Mouse (Mus musculus): ENCODE results near the gene Slc17a2. TPM values are rescaled to one million over a fixed set of nuclear protein-coding genes. Genes with fewer than 3 reads are reported as not detected.
"Not testable (repeated sequence)": the region's sequence is repeated elsewhere in the genome, so short reads cannot be mapped to it uniquely, and the experiment has no call there.

The Slc17a2 gene
- polyA plus RNA-seq, 1 experiment from 2014 or later = not detected

GRCm38 (mm10) chr13:23764324-23765171 lies 42.2 kb upstream of the Slc17a2 start:
- Histone ChIP-seq H3K4me1 (replicated peaks) (peaks cover 41% of the 10 kb centered on the region), H3K27me3 (ENCODE audit: insufficient read depth, poor library complexity, severe bottlenecking) (no peaks in the 10 kb centered on the region), H3K27ac (peak overlapping the region; percentile 94), H3K36me3 (no peaks in the 10 kb centered on the region), H3K9me3 (no peaks in the 10 kb centered on the region), H3K4me3 (peak overlapping the region; percentile 66)
- WGBS = 34% methylated on average over 12 of the region's 12 CpGs
- DNase-seq (ENCODE audit: low spot score) = peak; percentile 47

- Histone ChIP-seq H3K27ac (0 out of 2 replicates have a peak overlapping the region, but pooled peaks have one; percentile 94), H3K27me3 (ENCODE audit: insufficient read depth, poor library complexity, severe bottlenecking) (no peaks in the 10 kb centered on the region), H3K9me3 (no peaks in the 10 kb centered on the region), H3K36me3 (no peaks in the 10 kb centered on the region), H3K4me3 (peak overlapping the region; percentile 66; the same call in 1 of the 2 replicates), H3K4me1 (replicated peaks) (peaks cover 35% of the 10 kb centered on the region)
- no peak for DNase-seq (ENCODE audit: low spot score)
- 71% methylated on average over 1 of the region's 1 CpGs for WGBS
Observed at GRCm38 (mm10) chr13:23765172-23765513, 41.6 kb upstream of the Slc17a2 start.

- Histone ChIP-seq H3K27me3 (ENCODE audit: insufficient read depth, poor library complexity, severe bottlenecking) (no peaks in the 10 kb centered on the region), H3K4me1 (replicated peaks) (peaks cover 29% of the 10 kb centered on the region), H3K4me3 (no peak overlapping the region), H3K27ac (no peak overlapping the region), H3K9me3 (no peaks in the 10 kb centered on the region), H3K36me3 (no peaks in the 10 kb centered on the region)
- DNase-seq (ENCODE audit: low spot score) = no peak
Observed at GRCm38 (mm10) chr13:23766772-23767171, 40.0 kb upstream of the Slc17a2 start.

- Histone ChIP-seq H3K4me3 (no peak overlapping the region), H3K36me3 (no peaks in the 10 kb centered on the region), H3K4me1 (replicated peaks) (peaks cover 30% of the 10 kb centered on the region), H3K27ac (no peak overlapping the region), H3K27me3 (ENCODE audit: insufficient read depth, poor library complexity, severe bottlenecking) (no peaks in the 10 kb centered on the region), H3K9me3 (no peaks in the 10 kb centered on the region)
- no peak for DNase-seq (ENCODE audit: low spot score)
- WGBS = 61% methylated on average over 5 of the region's 5 CpGs
Observed at GRCm38 (mm10) chr13:23768834-23769397, 37.9 kb upstream of the Slc17a2 start.

- H3K4me3 ChIP-seq; H3K27ac ChIP-seq; H3K27me3 ChIP-seq (ENCODE audit: insufficient read depth, poor library complexity, severe bottlenecking); DNase-seq (ENCODE audit: low spot score); H3K9me3 ChIP-seq; H3K36me3 ChIP-seq: not testable (repeated sequence)
- peaks cover 23% of the 10 kb centered on the region for H3K4me1 ChIP-seq (replicated peaks)
- WGBS = 92% methylated on average over 2 of the region's 2 CpGs
Observed at GRCm38 (mm10) chr13:23769613-23770012, 37.2 kb upstream of the Slc17a2 start, which contains the start of gene Trim38. TSS of gene Trim38 (plus strand) at chr13:23769913.

GRCm38 (mm10) chr13:23772561-23773313 lies 34.1 kb upstream of the Slc17a2 start:
- peak overlapping the region; percentile 28 for H3K4me3 ChIP-seq
- DNase-seq (ENCODE audit: low spot score) = peak; percentile 71
- H3K27ac ChIP-seq = peak overlapping the region; percentile 53
- H3K27me3 ChIP-seq (ENCODE audit: insufficient read depth, poor library complexity, severe bottlenecking) = no peaks in the 10 kb centered on the region
- whole genome bisulfite sequencing = 24% methylated on average over 21 of the region's 21 CpGs
- peaks cover 19% of the 10 kb centered on the region for H3K4me1 ChIP-seq (replicated peaks)
- no peaks in the 10 kb centered on the region for H3K9me3 ChIP-seq
- no peaks in the 10 kb centered on the region for H3K36me3 ChIP-seq

- no peak overlapping the region for H3K4me3 ChIP-seq
- H3K27me3 ChIP-seq (ENCODE audit: insufficient read depth, poor library complexity, severe bottlenecking) = no peaks in the 10 kb centered on the region
- 93% methylated on average over 7 of the region's 7 CpGs for WGBS
- H3K9me3 ChIP-seq = no peaks in the 10 kb centered on the region
- H3K36me3 ChIP-seq = no peaks in the 10 kb centered on the region
- no peak for DNase-seq (ENCODE audit: low spot score)
- no peak overlapping the region for H3K27ac ChIP-seq
- 0 out of 2 replicates have a peak, but pooled peaks cover 2% of the 10 kb centered on the region for H3K4me1 ChIP-seq (replicated peaks)
Observed at GRCm38 (mm10) chr13:23778339-23778738, 28.5 kb upstream of the Slc17a2 start.

GRCm38 (mm10) chr13:23779025-23779424 lies 27.8 kb upstream of the Slc17a2 start:
- WGBS = 85% methylated on average over 4 of the region's 4 CpGs
- no peak for DNase-seq (ENCODE audit: low spot score)
- H3K36me3 ChIP-seq = no peaks in the 10 kb centered on the region
- H3K27me3 ChIP-seq (ENCODE audit: insufficient read depth, poor library complexity, severe bottlenecking) = no peaks in the 10 kb centered on the region
- H3K9me3 ChIP-seq = no peaks in the 10 kb centered on the region
- H3K4me3 ChIP-seq = no peak overlapping the region
- no peaks in the 10 kb centered on the region for H3K4me1 ChIP-seq (replicated peaks)
- H3K27ac ChIP-seq = no peak overlapping the region

GRCm38 (mm10) chr13:23792520-23792919 lies 14.3 kb upstream of the Slc17a2 start:
- Histone ChIP-seq H3K4me3 (no peak overlapping the region), H3K36me3 (no peaks in the 10 kb centered on the region), H3K27me3 (ENCODE audit: insufficient read depth, poor library complexity, severe bottlenecking) (no peaks in the 10 kb centered on the region), H3K9me3 (no peaks in the 10 kb centered on the region), H3K27ac (no peak overlapping the region), H3K4me1 (replicated peaks) (no peaks in the 10 kb centered on the region)
- DNase-seq (ENCODE audit: low spot score) = no peak
- WGBS = 43% methylated on average over 2 of the region's 2 CpGs

GRCm38 (mm10) chr13:23799405-23799804 lies 7.4 kb upstream of the Slc17a2 start:
- Histone ChIP-seq H3K4me3 (no peak overlapping the region), H3K4me1 (replicated peaks) (no peaks in the 10 kb centered on the region), H3K9me3 (no peaks in the 10 kb centered on the region), H3K27me3 (ENCODE audit: insufficient read depth, poor library complexity, severe bottlenecking) (no peaks in the 10 kb centered on the region), H3K36me3 (no peaks in the 10 kb centered on the region), H3K27ac (no peak overlapping the region)
- no peak for DNase-seq (ENCODE audit: low spot score)
- WGBS = 74% methylated on average over 5 of the region's 5 CpGs

- Histone ChIP-seq H3K27me3 (ENCODE audit: insufficient read depth, poor library complexity, severe bottlenecking) (no peaks in the 10 kb centered on the region), H3K27ac (no peak overlapping the region), H3K4me3 (no peak overlapping the region), H3K36me3 (no peaks in the 10 kb centered on the region), H3K9me3 (no peaks in the 10 kb centered on the region), H3K4me1 (replicated peaks) (no peaks in the 10 kb centered on the region)
- WGBS = 84% methylated on average over 2 of the region's 2 CpGs
- DNase-seq (ENCODE audit: low spot score) = no peak
Observed at GRCm38 (mm10) chr13:23804532-23804931, 2.3 kb upstream of the Slc17a2 start.

GRCm38 (mm10) chr13:23816148-23816547 lies 9.4 kb downstream of the Slc17a2 start:
- DNase-seq (ENCODE audit: low spot score) = no peak
- no peaks in the 10 kb centered on the region for H3K4me1 ChIP-seq (replicated peaks)
- WGBS = 81% methylated on average over 2 of the region's 2 CpGs
- H3K4me3 ChIP-seq = no peak overlapping the region
- H3K27me3 ChIP-seq (ENCODE audit: insufficient read depth, poor library complexity, severe bottlenecking) = no peaks in the 10 kb centered on the region
- H3K27ac ChIP-seq = no peak overlapping the region
- no peaks in the 10 kb centered on the region for H3K36me3 ChIP-seq
- no peaks in the 10 kb centered on the region for H3K9me3 ChIP-seq
